Mouse (Mus musculus) CH12.LX (cell line): Measurements from ENCODE around the gene Angptl8.

Source experiments
- CHD2 ChIP-seq: IDR thresholded peaks from 2 replicates; pipeline ENCODE4 v1.6.1; 2011; ENCODE audit warnings: low read length, improper control_type of control experiment
- CTCF ChIP-seq, 2 experiments: IDR thresholded peaks in 1 of 2; conservative IDR thresholded peaks in 1 of 2; 2 replicates each; pipeline ENCODE4 v1.5.1; 2011 to 2012; ENCODE audit warnings: low read depth in 2 of 2, low read length in 2 of 2, improper control_type of control experiment in 1 of 2, inconsistent platforms in 1 of 2, mild to moderate bottlenecking in 1 of 2, moderate library complexity in 1 of 2
- EP300 ChIP-seq: IDR thresholded peaks from 2 replicates; pipeline ENCODE4 v1.6.1; 2011; ENCODE audit warnings: low read length, improper control_type of control experiment
- KAT2A ChIP-seq: IDR thresholded peaks from 2 replicates; pipeline ENCODE4 v1.6.1; 2012; ENCODE audit warnings: low read length, improper control_type of control experiment, inconsistent platforms; ENCODE audit not compliant: insufficient replicate concordance
- MEF2A ChIP-seq: IDR thresholded peaks from 2 replicates; pipeline ENCODE4 v1.6.1; 2014; ENCODE audit warnings: low read depth, mild to moderate bottlenecking, inconsistent platforms, low read length, improper control_type of control experiment, borderline replicate concordance
- POLR2A ChIP-seq: IDR thresholded peaks from 2 replicates; pipeline ENCODE4 v1.6.1; 2011; ENCODE audit warnings: low read depth, mild to moderate bottlenecking, improper control_type of control experiment, low read length

DNA sequence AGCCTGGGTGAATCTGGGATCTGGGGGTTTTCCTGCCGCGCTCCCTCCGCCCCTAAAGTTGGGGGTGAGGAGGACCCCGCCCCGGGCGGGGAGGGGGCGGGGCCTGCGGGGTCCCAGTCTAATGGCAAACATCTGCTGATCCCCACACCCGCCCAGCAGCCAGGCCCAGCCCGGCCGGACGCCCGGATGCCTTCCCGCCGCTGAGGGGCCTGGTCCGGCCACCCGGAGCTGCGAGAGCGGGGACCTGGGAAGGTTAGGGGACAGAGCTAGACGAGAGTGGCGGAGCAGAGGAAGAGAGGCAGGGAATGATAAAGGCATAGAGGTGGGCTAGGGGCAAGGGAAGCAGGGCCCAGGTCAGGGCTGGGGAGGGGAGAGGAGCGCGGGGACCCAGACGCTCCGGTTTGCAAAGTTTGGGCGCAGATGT lies 37.4 kb upstream of the Angptl8 start:
- TF ChIP-seq CTCF (conservative IDR thresholded peaks at IDR 0.05 in 1 of 2, IDR thresholded peaks at IDR 0.05 in 1 of 2; ENCODE audit: low read depth in 2 of 2, low read length in 2 of 2): no peak
- no peak for TF ChIP-seq MEF2A
- TF ChIP-seq CHD2: no peak
- TF ChIP-seq POLR2A: no peak
- no peak for TF ChIP-seq EP300
- no peak for TF ChIP-seq KAT2A
